Mouse (Mus musculus): ENCODE data around the gene Dip2a.

GRCm38 (mm10) chr10:76351953-76352352, 6.9 kb upstream of the Dip2a start:
- no peak for TF ChIP-seq GATA1 (IDR thresholded peaks at IDR 0.05; ENCODE audit: low read length)
- TF ChIP-seq TAL1 (IDR thresholded peaks at IDR 0.05; ENCODE audit: low read length) = no peak

All from erythroblast, embryonic 14.5 days (primary cell).